Mouse (Mus musculus): ENCODE results near the gene Ikzf1.

DNA sequence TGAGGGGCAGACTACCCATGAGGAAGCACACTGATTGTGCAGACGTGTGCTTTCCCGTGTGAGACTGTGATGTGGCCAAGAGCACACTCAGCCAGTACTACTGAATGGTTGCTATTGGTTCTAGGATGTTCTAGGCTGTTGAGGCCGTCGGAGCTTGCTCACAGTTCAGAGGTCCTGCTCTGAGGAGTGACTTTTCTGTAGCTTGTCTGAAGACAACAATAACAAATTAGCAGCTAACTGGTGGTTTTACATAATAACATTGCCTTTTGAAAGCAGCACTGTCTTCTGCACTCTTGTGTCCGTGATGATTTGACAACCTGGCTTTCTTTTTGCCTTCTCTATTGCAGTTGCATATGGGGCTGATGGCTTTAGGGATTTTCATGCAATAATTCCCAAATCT is 55.8 kb downstream of the Ikzf1 start:
- TF ChIP-seq CTCF (IDR thresholded peaks at IDR 0.05; ENCODE audit: control insufficient read depth, insufficient read depth, insufficient read length) (no peak), MAX (IDR thresholded peaks at IDR 0.05) (no peak), MYOD1 (IDR thresholded peaks at IDR 0.05; ENCODE audit: control insufficient read depth, insufficient read length, low read depth) (no peak), CEBPB (IDR thresholded peaks at IDR 0.05; ENCODE audit: low read depth) (no peak)

Data from C2C12 (cell line).